Mouse (Mus musculus): ENCODE data around the gene Dynlt1b. TPM values are rescaled to one million over a fixed set of nuclear protein-coding genes. Genes with fewer than 3 reads are reported as not detected.
"Not testable (repeated sequence)": the region's sequence is repeated elsewhere in the genome, so short reads cannot be mapped to it uniquely, and the experiment has no call there.

Dynlt1b gene
- polyA plus RNA-seq, 1 experiment from 2014 or later: 506 TPM

- H3K9ac ChIP-seq (ENCODE audit: low read depth, low read length); H3K36me3 ChIP-seq (ENCODE audit: control insufficient read depth, insufficient read depth, low read length); H3K4me2 ChIP-seq (replicated peaks; ENCODE audit: low read depth, low read length); H3K4me1 ChIP-seq (ENCODE audit: control insufficient read depth, insufficient read depth, low read length); H3K27ac ChIP-seq (ENCODE audit: low read depth, low read length); H3K27me3 ChIP-seq (ENCODE audit: control insufficient read depth, insufficient read depth, low read length); ATAC-seq (ENCODE audit: low FRiP score, low TSS enrichment); H3K4me3 ChIP-seq (ENCODE audit: low read length); H3K9me3 ChIP-seq (ENCODE audit: control insufficient read depth, low read length): not testable (repeated sequence)
- WGBS: 51% methylated on average over 10 of the region's 14 CpGs
Measured at GRCm38 (mm10) chr17:6421547-6422326, 8.2 kb upstream of the Dynlt1b start.

- WGBS: 76% methylated on average over 2 of the region's 2 CpGs
- not testable (repeated sequence) for H3K9ac ChIP-seq (ENCODE audit: low read depth, low read length); H3K27me3 ChIP-seq (ENCODE audit: control insufficient read depth, insufficient read depth, low read length); H3K9me3 ChIP-seq (ENCODE audit: control insufficient read depth, low read length); H3K36me3 ChIP-seq (ENCODE audit: control insufficient read depth, insufficient read depth, low read length); H3K4me2 ChIP-seq (replicated peaks; ENCODE audit: low read depth, low read length); H3K4me3 ChIP-seq (ENCODE audit: low read length); H3K27ac ChIP-seq (ENCODE audit: low read depth, low read length); H3K4me1 ChIP-seq (ENCODE audit: control insufficient read depth, insufficient read depth, low read length)
- 0 out of 2 replicates have a peak, but pooled peaks have one; percentile 50 for ATAC-seq (ENCODE audit: low FRiP score, low TSS enrichment)
Measured at GRCm38 (mm10) chr17:6422370-6422769, 7.5 kb upstream of the Dynlt1b start.

GRCm38 (mm10) chr17:6422805-6423204 lies 7.1 kb upstream of the Dynlt1b start:
- H3K27me3 ChIP-seq (ENCODE audit: control insufficient read depth, insufficient read depth, low read length); ATAC-seq (ENCODE audit: low FRiP score, low TSS enrichment); H3K9me3 ChIP-seq (ENCODE audit: control insufficient read depth, low read length); H3K4me2 ChIP-seq (replicated peaks; ENCODE audit: low read depth, low read length); H3K36me3 ChIP-seq (ENCODE audit: control insufficient read depth, insufficient read depth, low read length); H3K4me3 ChIP-seq (ENCODE audit: low read length); H3K4me1 ChIP-seq (ENCODE audit: control insufficient read depth, insufficient read depth, low read length); H3K27ac ChIP-seq (ENCODE audit: low read depth, low read length); H3K9ac ChIP-seq (ENCODE audit: low read depth, low read length): not testable (repeated sequence)
- WGBS: 63% methylated on average over 3 of the region's 3 CpGs

- not testable (repeated sequence) for H3K4me1 ChIP-seq (ENCODE audit: control insufficient read depth, insufficient read depth, low read length); H3K9me3 ChIP-seq (ENCODE audit: control insufficient read depth, low read length); H3K9ac ChIP-seq (ENCODE audit: low read depth, low read length); H3K4me3 ChIP-seq (ENCODE audit: low read length); H3K27me3 ChIP-seq (ENCODE audit: control insufficient read depth, insufficient read depth, low read length); H3K27ac ChIP-seq (ENCODE audit: low read depth, low read length); H3K36me3 ChIP-seq (ENCODE audit: control insufficient read depth, insufficient read depth, low read length); ATAC-seq (ENCODE audit: low FRiP score, low TSS enrichment); H3K4me2 ChIP-seq (replicated peaks; ENCODE audit: low read depth, low read length)
- 51% methylated on average over 11 of the region's 12 CpGs for WGBS
Measured at GRCm38 (mm10) chr17:6424294-6424980, 5.5 kb upstream of the Dynlt1b start.

- not testable (repeated sequence) for H3K27ac ChIP-seq (ENCODE audit: low read depth, low read length); H3K9me3 ChIP-seq (ENCODE audit: control insufficient read depth, low read length); H3K36me3 ChIP-seq (ENCODE audit: control insufficient read depth, insufficient read depth, low read length); H3K27me3 ChIP-seq (ENCODE audit: control insufficient read depth, insufficient read depth, low read length); H3K4me2 ChIP-seq (replicated peaks; ENCODE audit: low read depth, low read length); H3K4me1 ChIP-seq (ENCODE audit: control insufficient read depth, insufficient read depth, low read length); H3K4me3 ChIP-seq (ENCODE audit: low read length); H3K9ac ChIP-seq (ENCODE audit: low read depth, low read length); ATAC-seq (ENCODE audit: low FRiP score, low TSS enrichment)
- 71% methylated on average over 2 of the region's 3 CpGs for WGBS
Measured at GRCm38 (mm10) chr17:6425325-6425724, 4.6 kb upstream of the Dynlt1b start.

- whole genome bisulfite sequencing: 69% methylated on average over 3 of the region's 8 CpGs
Measured at GRCm38 (mm10) chr17:6426869-6427268, 3.0 kb upstream of the Dynlt1b start.

GRCm38 (mm10) chr17:6428926-6429325 lies 986 bp upstream of the Dynlt1b start:
- not testable (repeated sequence) for H3K27ac ChIP-seq (ENCODE audit: low read depth, low read length); H3K36me3 ChIP-seq (ENCODE audit: control insufficient read depth, insufficient read depth, low read length); H3K9ac ChIP-seq (ENCODE audit: low read depth, low read length); H3K4me1 ChIP-seq (ENCODE audit: control insufficient read depth, insufficient read depth, low read length); H3K4me3 ChIP-seq (ENCODE audit: low read length); ATAC-seq (ENCODE audit: low FRiP score, low TSS enrichment); H3K27me3 ChIP-seq (ENCODE audit: control insufficient read depth, insufficient read depth, low read length); H3K4me2 ChIP-seq (replicated peaks; ENCODE audit: low read depth, low read length); H3K9me3 ChIP-seq (ENCODE audit: control insufficient read depth, low read length)
- WGBS: 87% methylated on average over 2 of the region's 2 CpGs

More at GRCm38 (mm10) chr17:6426869-6427268, 3.0 kb upstream of the Dynlt1b start:
- H3K9me3 ChIP-seq (ENCODE audit: control insufficient read depth, low read length); H3K4me2 ChIP-seq (replicated peaks; ENCODE audit: low read depth, low read length); H3K27ac ChIP-seq (ENCODE audit: low read depth, low read length); H3K4me3 ChIP-seq (ENCODE audit: low read length); H3K9ac ChIP-seq (ENCODE audit: low read depth, low read length); H3K27me3 ChIP-seq (ENCODE audit: control insufficient read depth, insufficient read depth, low read length); H3K36me3 ChIP-seq (ENCODE audit: control insufficient read depth, insufficient read depth, low read length); ATAC-seq (ENCODE audit: low FRiP score, low TSS enrichment); H3K4me1 ChIP-seq (ENCODE audit: control insufficient read depth, insufficient read depth, low read length): not testable (repeated sequence)

GRCm38 (mm10) chr17:6430410-6431001 lies 594 bp downstream of the Dynlt1b start:
- H3K27me3 ChIP-seq (ENCODE audit: control insufficient read depth, insufficient read depth, low read length); H3K27ac ChIP-seq (ENCODE audit: low read depth, low read length); H3K4me1 ChIP-seq (ENCODE audit: control insufficient read depth, insufficient read depth, low read length); H3K36me3 ChIP-seq (ENCODE audit: control insufficient read depth, insufficient read depth, low read length); H3K9me3 ChIP-seq (ENCODE audit: control insufficient read depth, low read length): not testable (repeated sequence)
- peak; percentile 22; the same call in 1 of the 2 replicates for ATAC-seq (ENCODE audit: low FRiP score, low TSS enrichment)
- 2% methylated on average over 8 of the region's 9 CpGs for WGBS
- H3K9ac ChIP-seq (ENCODE audit: low read depth, low read length): peak overlapping the region; percentile 65; the same call in 1 of the 2 replicates
- peak overlapping the region; percentile 50 for H3K4me3 ChIP-seq (ENCODE audit: low read length)
- peak overlapping the region; percentile 43 for H3K4me2 ChIP-seq (replicated peaks; ENCODE audit: low read depth, low read length)

- 95% methylated on average over 3 of the region's 4 CpGs for WGBS
Measured at GRCm38 (mm10) chr17:6432456-6432855, 2.5 kb downstream of the Dynlt1b start.

More at GRCm38 (mm10) chr17:6432456-6432855, 2.5 kb downstream of the Dynlt1b start:
- not testable (repeated sequence) for H3K4me1 ChIP-seq (ENCODE audit: control insufficient read depth, insufficient read depth, low read length); H3K27me3 ChIP-seq (ENCODE audit: control insufficient read depth, insufficient read depth, low read length); H3K27ac ChIP-seq (ENCODE audit: low read depth, low read length); H3K9ac ChIP-seq (ENCODE audit: low read depth, low read length); H3K9me3 ChIP-seq (ENCODE audit: control insufficient read depth, low read length); ATAC-seq (ENCODE audit: low FRiP score, low TSS enrichment); H3K36me3 ChIP-seq (ENCODE audit: control insufficient read depth, insufficient read depth, low read length); H3K4me3 ChIP-seq (ENCODE audit: low read length); H3K4me2 ChIP-seq (replicated peaks; ENCODE audit: low read depth, low read length)

Data from kidney, embryonic 14.5 days (tissue).